Mouse (Mus musculus) embryonic fibroblast, embryonic 13.5 days (primary cell): ENCODE data around the gene Xylb. TPM values are rescaled to one million over a fixed set of nuclear protein-coding genes. Genes with fewer than 3 reads are reported as not detected.
"Not testable (repeated sequence)": the region's sequence is repeated elsewhere in the genome, so short reads cannot be mapped to it uniquely, and the experiment has no call there.

Source experiments
- H3K27ac ChIP-seq: 2 replicates; pipeline ENCODE4 v1.5.1; 2012; ENCODE audit warnings: low read length, control low read depth, inconsistent platforms; ENCODE audit not compliant: insufficient read depth
- H3K4me1 ChIP-seq: 2 replicates; pipeline ENCODE4 v1.6.1; 2011; ENCODE audit warnings: low read length; ENCODE audit not compliant: control insufficient read depth, insufficient read depth
- H3K4me3 ChIP-seq: 2 replicates; pipeline ENCODE4 v1.5.1; 2011; ENCODE audit warnings: mild to moderate bottlenecking, control low read depth, low read length; ENCODE audit not compliant: insufficient read depth
- CTCF ChIP-seq: IDR thresholded peaks from 2 replicates; pipeline ENCODE4 v1.5.1; 2011; ENCODE audit warnings: mild to moderate bottlenecking, control low read depth, low read length, moderate library complexity, borderline replicate concordance; ENCODE audit not compliant: insufficient read depth
- POLR2A ChIP-seq: IDR thresholded peaks from 2 replicates; pipeline ENCODE4 v1.6.1; 2011; ENCODE audit warnings: low read depth, mild to moderate bottlenecking, control low read depth, low read length, moderate library complexity
- polyA plus RNA-seq: library from polyadenylated mRNA; stranded (reverse); fragments of >200 nt; gene quantifications from 2 replicates; pipeline ENCODE4 v1.2.4, GENCODE M21; 2011; ENCODE audit warnings: low read depth; ENCODE audit not compliant: missing spikeins, insufficient read length

Gene Xylb
- polyA plus RNA-seq, 1 experiment, result 4.1 TPM

GRCm38 (mm10) chr9:119363229-119363628 is 6.0 kb downstream of the Xylb start:
- Histone ChIP-seq H3K27ac (no peak overlapping the region), H3K4me1 (no peaks in the 10 kb centered on the region), H3K4me3 (no peak overlapping the region)
- no peak for TF ChIP-seq CTCF
- TF ChIP-seq POLR2A, result no peak

GRCm38 (mm10) chr9:119365284-119365683 is 8.1 kb downstream of the Xylb start, which contains the start of gene Slc22a14:
Slc22a14 (minus strand) TSS chr9:119365553.
- no peak within 1 kb of the TSS for H3K27ac ChIP-seq
- no peaks in the 10 kb centered on the region for H3K4me1 ChIP-seq
- no peak within 1 kb of the TSS for H3K4me3 ChIP-seq
- TF ChIP-seq POLR2A, result no peak
- no peak for TF ChIP-seq CTCF

DNA sequence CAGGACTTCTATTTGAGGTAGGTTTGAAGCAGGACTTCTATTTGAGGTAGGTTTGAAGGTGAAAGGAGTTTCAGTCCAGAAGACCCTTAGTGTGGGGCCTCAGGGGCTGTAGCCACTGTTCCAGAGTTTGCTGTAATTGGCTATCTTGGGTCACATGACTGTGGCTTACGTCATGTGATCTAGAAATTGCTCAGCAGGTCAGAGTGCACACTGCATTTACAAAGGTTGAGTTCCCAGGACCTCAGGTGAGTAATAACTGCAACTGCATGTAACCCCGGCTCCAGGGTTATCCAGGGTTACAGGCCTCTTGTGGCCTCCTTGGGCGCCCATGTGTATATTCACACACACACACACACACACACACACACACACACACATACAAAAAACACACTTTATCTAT is 11.2 kb downstream of the Xylb start:
- no peak for TF ChIP-seq POLR2A
- TF ChIP-seq CTCF, result no peak
- H3K27ac ChIP-seq, result no peak overlapping the region

DNA sequence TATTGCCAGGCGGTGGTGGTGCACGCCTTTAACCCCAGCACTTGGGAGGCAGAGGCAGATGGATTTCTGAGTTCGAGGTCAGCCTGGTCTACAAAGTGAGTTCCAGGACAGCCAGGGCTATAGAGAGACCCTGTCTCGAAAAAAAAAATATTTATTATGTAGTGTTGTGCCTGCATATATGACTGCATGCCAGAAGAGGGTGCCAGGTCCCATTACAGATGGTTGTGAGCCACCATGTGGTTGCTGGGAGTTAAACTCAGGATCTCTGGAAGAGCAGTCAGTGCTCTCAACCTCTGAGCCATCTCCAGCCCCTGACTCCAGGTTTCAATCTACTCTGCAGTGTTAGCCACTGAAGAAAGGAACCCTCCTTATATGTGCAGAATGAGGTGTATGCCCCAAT is 13.6 kb downstream of the Xylb start:
- H3K4me3 ChIP-seq, H3K4me1 ChIP-seq, H3K27ac ChIP-seq: not testable (repeated sequence)

More for the DNA sequence above, 11.2 kb downstream of the Xylb start:
- no peak overlapping the region for H3K4me3 ChIP-seq
- H3K4me1 ChIP-seq, result 0 out of 2 replicates have a peak, but pooled peaks cover 2% of the 10 kb centered on the region

GRCm38 (mm10) chr9:119371251-119371650 is 14.1 kb downstream of the Xylb start:
- no peak for TF ChIP-seq POLR2A
- TF ChIP-seq CTCF, result no peak
- Histone ChIP-seq H3K4me3 (no peak overlapping the region), H3K27ac (no peak overlapping the region), H3K4me1 (0 out of 2 replicates have a peak, but pooled peaks cover 2% of the 10 kb centered on the region)

DNA sequence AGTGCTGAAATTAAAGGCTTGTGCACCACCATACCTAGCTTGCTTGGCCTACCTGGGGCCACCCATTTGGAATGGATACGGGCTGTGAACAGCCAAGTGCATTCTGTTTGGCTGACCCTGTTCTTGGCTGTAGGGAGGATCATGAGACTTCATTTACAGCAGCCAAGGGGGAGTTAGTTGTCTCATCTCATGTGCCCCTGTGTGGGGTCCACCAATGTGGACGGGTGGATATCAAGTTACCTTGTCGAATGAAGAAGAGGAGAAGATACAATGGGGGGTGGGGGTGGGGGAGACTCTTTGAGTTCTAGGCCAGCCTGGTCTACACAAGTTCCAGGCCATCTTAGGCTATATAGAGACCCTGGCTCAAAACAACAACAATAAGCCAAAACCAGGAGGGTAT is 17.8 kb downstream of the Xylb start:
- TF ChIP-seq POLR2A (no peak), CTCF (no peak)
- Histone ChIP-seq H3K4me1 (0 out of 2 replicates have a peak, but pooled peaks cover 2% of the 10 kb centered on the region), H3K4me3 (no peak overlapping the region), H3K27ac (no peak overlapping the region)

- no peak overlapping the region for H3K4me3 ChIP-seq
- no peak for TF ChIP-seq POLR2A
- 0 out of 2 replicates have a peak, but pooled peaks cover 2% of the 10 kb centered on the region for H3K4me1 ChIP-seq
- no peak overlapping the region for H3K27ac ChIP-seq
Observed at GRCm38 (mm10) chr9:119375556-119375955, 18.4 kb downstream of the Xylb start.

DNA sequence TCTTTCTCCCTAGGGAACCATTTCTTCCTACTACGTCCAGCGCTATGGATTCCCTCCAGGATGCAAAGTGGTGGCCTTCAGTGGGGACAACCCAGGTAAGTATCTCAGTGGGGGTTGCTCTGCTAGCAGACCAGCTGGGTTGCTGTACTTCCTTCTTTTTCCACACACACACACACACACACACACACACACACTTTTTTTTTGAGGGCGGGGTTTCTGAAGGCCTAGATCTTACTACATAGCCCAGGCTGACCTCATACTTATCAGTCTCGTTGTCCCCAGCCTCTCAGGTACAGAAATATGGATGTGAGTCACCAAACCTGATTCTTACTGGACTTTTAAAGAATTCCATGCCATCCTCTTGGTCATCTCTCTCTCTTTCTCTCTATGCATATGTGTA is 21.1 kb downstream of the Xylb start:
- TF ChIP-seq CTCF, result no peak
- TF ChIP-seq POLR2A, result no peak
- no peak overlapping the region for H3K27ac ChIP-seq
- no peaks in the 10 kb centered on the region for H3K4me1 ChIP-seq
- no peak overlapping the region for H3K4me3 ChIP-seq

- H3K4me3 ChIP-seq, result no peak overlapping the region
- H3K4me1 ChIP-seq, result no peaks in the 10 kb centered on the region
- H3K27ac ChIP-seq, result no peak overlapping the region
- no peak for TF ChIP-seq POLR2A
- TF ChIP-seq CTCF, result no peak
Observed at GRCm38 (mm10) chr9:119382603-119383002, 25.4 kb downstream of the Xylb start.

DNA sequence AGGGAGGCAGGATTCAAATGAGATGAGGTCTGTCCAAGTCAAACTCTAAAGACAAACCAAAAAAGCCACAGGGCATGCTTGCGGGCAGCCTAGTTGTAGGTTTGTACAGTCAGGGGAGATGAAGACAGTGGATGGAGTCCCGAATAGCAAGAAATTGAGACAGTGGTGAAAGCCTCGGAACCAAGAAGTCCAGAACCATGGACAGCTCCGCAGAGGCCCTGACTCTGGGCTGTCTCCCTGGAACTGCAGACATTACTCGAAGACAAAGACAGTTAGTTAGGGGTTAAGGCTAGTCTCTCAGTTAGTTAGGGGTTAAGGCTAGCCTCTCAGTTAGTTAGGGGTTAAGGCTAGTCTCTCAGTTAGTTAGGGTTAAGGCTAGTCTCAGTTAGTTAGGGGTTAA is 31.8 kb downstream of the Xylb start:
- no peak overlapping the region for H3K27ac ChIP-seq
- TF ChIP-seq CTCF (no peak), POLR2A (no peak)
- H3K4me1 ChIP-seq, result no peaks in the 10 kb centered on the region
- H3K4me3 ChIP-seq, result no peak overlapping the region

DNA sequence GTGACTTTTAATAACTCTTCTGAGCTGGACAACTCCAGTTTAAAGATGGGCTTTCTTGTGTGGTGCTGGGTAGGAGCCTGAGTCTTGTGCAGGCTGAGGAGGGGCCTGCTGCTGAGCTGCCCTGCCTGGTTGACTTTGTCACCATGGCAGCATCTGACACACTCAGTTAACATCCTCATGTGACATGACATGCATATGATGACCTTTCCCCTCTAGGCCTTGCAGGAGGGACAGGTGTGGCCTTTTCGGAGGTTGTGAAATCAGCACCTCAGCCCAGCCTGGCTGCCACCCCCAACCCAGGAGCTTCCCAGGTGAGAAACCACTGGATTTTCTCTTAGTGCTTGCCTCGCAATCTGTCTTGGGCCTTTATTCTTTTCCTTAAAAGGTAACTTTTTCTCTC is 33.0 kb downstream of the Xylb start:
- Histone ChIP-seq H3K4me3 (no peak overlapping the region), H3K27ac (no peak overlapping the region), H3K4me1 (no peaks in the 10 kb centered on the region)
- TF ChIP-seq CTCF (no peak), POLR2A (no peak)
